Mouse (Mus musculus): ENCODE data around the gene Vps41. TPM values are rescaled to one million over a fixed set of nuclear protein-coding genes. Genes with fewer than 3 reads are reported as not detected.

The Vps41 gene
- polyA plus RNA-seq, 1 experiment from 2014 or later: 70.9 TPM

DNA sequence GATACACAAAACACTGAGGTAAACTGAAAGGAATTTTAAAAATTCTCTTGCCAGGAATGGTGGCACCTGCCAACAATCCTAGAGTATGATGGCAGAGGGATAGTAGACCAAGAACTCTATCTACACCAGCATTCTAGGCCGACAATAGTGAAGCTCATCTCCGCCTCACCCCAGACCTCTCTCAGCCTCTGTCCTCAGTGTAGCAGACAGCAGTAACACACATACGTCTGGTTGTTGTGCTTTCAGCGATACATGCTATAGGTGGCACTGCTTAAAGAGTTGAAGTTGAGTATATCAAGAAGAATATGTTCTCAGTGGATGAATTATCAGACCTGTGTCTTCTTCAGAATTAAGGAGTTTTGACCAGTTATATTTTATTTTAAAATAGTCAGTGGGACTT is 92.4 kb downstream of the Vps41 start:
- WGBS: 87% methylated on average over 4 of the region's 4 CpGs
- H3K36me3 ChIP-seq: peaks cover 13% of the 10 kb centered on the region
- no peaks in the 10 kb centered on the region for H3K4me1 ChIP-seq (replicated peaks)
- no peak overlapping the region for H3K27ac ChIP-seq
- H3K4me3 ChIP-seq: no peak overlapping the region
- no peaks in the 10 kb centered on the region for H3K27me3 ChIP-seq (ENCODE audit: insufficient read depth, poor library complexity, severe bottlenecking)
- DNase-seq (ENCODE audit: low spot score): no peak
- no peaks in the 10 kb centered on the region for H3K9me3 ChIP-seq

- Histone ChIP-seq H3K27ac (peak overlapping the region; percentile 60; the same call in 1 of the 2 replicates), H3K9me3 (no peaks in the 10 kb centered on the region), H3K4me1 (replicated peaks) (no peaks in the 10 kb centered on the region), H3K36me3 (peaks cover 19% of the 10 kb centered on the region), H3K4me3 (no peak overlapping the region), H3K27me3 (ENCODE audit: insufficient read depth, poor library complexity, severe bottlenecking) (no peaks in the 10 kb centered on the region)
- DNase-seq (ENCODE audit: low spot score): peak; percentile 76
- WGBS: 22% methylated on average over 11 of the region's 11 CpGs
Measured at GRCm38 (mm10) chr13:18809978-18810675, 93.0 kb downstream of the Vps41 start.

DNA sequence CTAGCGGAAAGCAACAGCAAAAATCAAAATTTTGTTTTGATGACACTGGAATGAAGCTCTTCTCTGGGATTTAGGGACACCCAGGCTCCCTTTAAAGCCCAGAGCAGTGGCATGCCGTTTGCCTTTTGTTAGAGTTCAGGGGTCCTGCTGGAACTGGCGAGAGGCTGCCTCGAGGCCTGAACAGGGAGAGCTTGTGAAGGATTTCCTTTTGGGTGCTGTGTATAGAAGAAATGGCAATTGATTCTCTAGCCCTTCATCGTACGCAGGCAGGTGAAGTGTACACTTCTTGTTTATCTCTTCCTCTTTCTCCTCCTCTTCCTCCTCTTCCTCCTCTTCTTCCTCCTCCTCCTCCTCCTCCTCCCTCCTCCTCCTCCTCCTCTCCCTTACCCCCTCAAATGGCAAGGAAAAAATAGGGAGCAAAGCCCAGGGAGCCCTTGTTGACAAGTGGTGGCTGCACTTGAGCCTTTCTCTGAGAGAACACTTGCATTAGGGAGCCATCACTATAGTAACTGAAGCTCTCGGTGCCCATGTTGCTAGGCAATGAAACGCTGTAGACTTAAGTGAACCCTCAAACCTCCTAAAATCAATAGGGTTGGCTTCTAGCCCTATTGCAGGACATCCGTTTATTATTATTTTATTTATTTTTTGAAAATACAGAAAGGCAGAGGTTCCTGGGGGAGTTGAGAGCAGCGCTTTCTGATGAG is 107.5 kb downstream of the Vps41 start:
- Histone ChIP-seq H3K9me3 (no peaks in the 10 kb centered on the region), H3K4me1 (replicated peaks) (0 out of 2 replicates have a peak, but pooled peaks cover 8% of the 10 kb centered on the region), H3K36me3 (peaks cover 12% of the 10 kb centered on the region), H3K27ac (no peak overlapping the region), H3K27me3 (ENCODE audit: insufficient read depth, poor library complexity, severe bottlenecking) (no peaks in the 10 kb centered on the region), H3K4me3 (no peak overlapping the region)
- DNase-seq (ENCODE audit: low spot score): no peak
- WGBS: 77% methylated on average over 10 of the region's 10 CpGs

GRCm38 (mm10) chr13:18827029-18827428 is 109.9 kb downstream of the Vps41 start:
- Histone ChIP-seq H3K27me3 (ENCODE audit: insufficient read depth, poor library complexity, severe bottlenecking) (no peaks in the 10 kb centered on the region), H3K4me3 (no peak overlapping the region), H3K27ac (no peak overlapping the region), H3K9me3 (no peaks in the 10 kb centered on the region), H3K4me1 (replicated peaks) (0 out of 2 replicates have a peak, but pooled peaks cover 8% of the 10 kb centered on the region), H3K36me3 (peaks cover 12% of the 10 kb centered on the region)
- DNase-seq (ENCODE audit: low spot score): no peak
- WGBS: 94% methylated on average over 10 of the region's 10 CpGs

DNA sequence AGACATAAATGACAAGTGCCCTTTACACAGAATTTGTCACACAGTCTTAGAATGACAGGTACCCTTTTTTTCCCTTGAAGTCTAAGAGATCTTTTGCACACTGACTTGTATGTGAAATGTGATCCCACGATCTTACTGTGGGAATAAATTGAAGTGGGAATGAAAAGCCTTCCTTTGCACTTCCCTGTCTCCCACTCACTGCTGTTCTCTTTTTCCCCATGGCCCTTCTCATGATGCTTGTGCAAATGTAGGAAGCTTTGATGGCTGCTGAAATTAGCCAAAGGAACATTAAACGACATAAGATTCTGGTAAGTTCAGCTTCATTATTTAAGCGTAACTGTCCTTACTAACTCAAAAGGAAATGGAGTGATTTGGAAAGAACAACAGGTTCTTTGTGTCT is 113.4 kb downstream of the Vps41 start:
- Histone ChIP-seq H3K4me3 (no peak overlapping the region), H3K27me3 (ENCODE audit: insufficient read depth, poor library complexity, severe bottlenecking) (no peaks in the 10 kb centered on the region), H3K36me3 (peaks cover 7% of the 10 kb centered on the region), H3K4me1 (replicated peaks) (no peaks in the 10 kb centered on the region), H3K27ac (no peak overlapping the region), H3K9me3 (no peaks in the 10 kb centered on the region)
- 82% methylated on average over 3 of the region's 3 CpGs for WGBS
- no peak for DNase-seq (ENCODE audit: low spot score)

DNA sequence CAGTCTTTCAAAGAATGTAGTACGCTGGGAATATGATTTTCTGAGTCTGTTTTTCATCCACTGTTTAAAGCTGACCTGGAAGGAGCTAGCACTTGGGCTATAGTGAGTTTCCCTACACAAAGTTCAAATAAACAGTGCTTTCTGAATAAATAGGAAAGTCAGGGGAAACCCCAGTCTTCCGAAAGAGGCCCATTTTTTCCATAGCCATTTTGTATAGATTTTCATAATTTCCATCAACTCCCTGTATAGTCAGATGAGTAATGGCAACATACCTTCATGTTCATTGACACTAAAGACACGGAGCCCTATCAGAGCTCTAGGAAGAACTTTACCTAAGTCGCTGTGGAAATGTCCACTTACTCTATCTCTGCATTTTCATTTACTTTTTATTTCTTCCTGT is 122.1 kb downstream of the Vps41 start:
- no peak overlapping the region for H3K4me3 ChIP-seq
- DNase-seq (ENCODE audit: low spot score): no peak
- no peaks in the 10 kb centered on the region for H3K36me3 ChIP-seq
- no peaks in the 10 kb centered on the region for H3K4me1 ChIP-seq (replicated peaks)
- H3K27ac ChIP-seq: no peak overlapping the region
- no peaks in the 10 kb centered on the region for H3K27me3 ChIP-seq (ENCODE audit: insufficient read depth, poor library complexity, severe bottlenecking)
- H3K9me3 ChIP-seq: no peaks in the 10 kb centered on the region
- WGBS: 93% methylated on average over 4 of the region's 4 CpGs

GRCm38 (mm10) chr13:18840366-18840765 is 123.3 kb downstream of the Vps41 start:
- Histone ChIP-seq H3K27me3 (ENCODE audit: insufficient read depth, poor library complexity, severe bottlenecking) (no peaks in the 10 kb centered on the region), H3K36me3 (peaks cover 2% of the 10 kb centered on the region), H3K4me1 (replicated peaks) (no peaks in the 10 kb centered on the region), H3K4me3 (no peak overlapping the region), H3K27ac (no peak overlapping the region), H3K9me3 (no peaks in the 10 kb centered on the region)
- DNase-seq (ENCODE audit: low spot score): no peak
- 58% methylated on average over 4 of the region's 4 CpGs for WGBS

DNA sequence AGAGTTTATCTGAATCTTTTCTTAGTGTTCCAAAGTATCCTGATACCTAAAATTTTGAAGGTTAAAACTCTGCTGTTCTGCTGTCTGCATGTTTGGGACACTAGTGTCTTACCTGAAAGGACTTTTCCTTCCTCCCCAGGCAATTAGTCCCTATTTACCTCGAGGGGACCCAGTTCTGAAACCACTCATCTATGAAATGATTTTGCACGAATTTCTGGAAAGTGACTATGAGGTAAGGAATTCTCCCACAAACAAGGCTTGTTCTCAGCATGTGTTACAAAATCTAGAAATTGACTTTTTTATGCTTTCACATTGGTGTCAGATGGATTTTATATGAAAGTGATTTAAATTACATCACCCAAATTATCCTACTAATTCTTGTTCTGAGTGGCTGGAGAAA is 123.9 kb downstream of the Vps41 start:
- Histone ChIP-seq H3K4me1 (replicated peaks) (no peaks in the 10 kb centered on the region), H3K36me3 (peaks cover 8% of the 10 kb centered on the region), H3K27ac (no peak overlapping the region), H3K9me3 (no peaks in the 10 kb centered on the region), H3K4me3 (no peak overlapping the region), H3K27me3 (ENCODE audit: insufficient read depth, poor library complexity, severe bottlenecking) (no peaks in the 10 kb centered on the region)
- no peak for DNase-seq (ENCODE audit: low spot score)
- WGBS: 72% methylated on average over 2 of the region's 2 CpGs

GRCm38 (mm10) chr13:18841752-18842282 is 124.7 kb downstream of the Vps41 start:
- Histone ChIP-seq H3K9me3 (no peaks in the 10 kb centered on the region), H3K36me3 (peaks cover 14% of the 10 kb centered on the region), H3K27me3 (ENCODE audit: insufficient read depth, poor library complexity, severe bottlenecking) (no peaks in the 10 kb centered on the region), H3K4me1 (replicated peaks) (no peaks in the 10 kb centered on the region), H3K27ac (no peak overlapping the region), H3K4me3 (no peak overlapping the region)
- DNase-seq (ENCODE audit: low spot score): no peak
- WGBS: 89% methylated on average over 6 of the region's 6 CpGs

DNA sequence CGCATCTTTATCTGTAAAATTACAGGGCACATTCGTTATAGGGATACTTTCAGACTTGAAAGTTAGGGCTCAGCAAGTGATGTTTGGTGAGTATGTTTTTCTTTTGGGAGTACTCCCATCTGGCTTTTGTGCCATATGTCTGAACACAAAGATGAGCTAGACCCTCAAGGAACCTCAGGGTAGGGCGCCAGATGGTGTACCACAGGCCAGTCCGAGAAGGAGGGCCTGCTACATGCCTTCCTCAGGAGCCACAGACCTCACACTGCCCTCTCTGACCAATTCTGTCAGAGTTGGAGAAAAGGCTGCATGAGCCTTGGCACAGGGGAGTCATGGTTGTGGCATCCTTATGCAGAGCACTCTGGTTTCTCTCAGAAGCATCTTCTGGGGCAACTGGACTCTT is 125.5 kb downstream of the Vps41 start:
- H3K36me3 ChIP-seq: peaks cover 14% of the 10 kb centered on the region
- no peaks in the 10 kb centered on the region for H3K4me1 ChIP-seq (replicated peaks)
- no peak overlapping the region for H3K4me3 ChIP-seq
- no peak for DNase-seq (ENCODE audit: low spot score)
- no peaks in the 10 kb centered on the region for H3K9me3 ChIP-seq
- no peaks in the 10 kb centered on the region for H3K27me3 ChIP-seq (ENCODE audit: insufficient read depth, poor library complexity, severe bottlenecking)
- WGBS: 84% methylated on average over 4 of the region's 4 CpGs
- no peak overlapping the region for H3K27ac ChIP-seq

GRCm38 (mm10) chr13:18843546-18843945 is 126.5 kb downstream of the Vps41 start:
- Histone ChIP-seq H3K4me3 (no peak overlapping the region), H3K9me3 (no peaks in the 10 kb centered on the region), H3K36me3 (peaks cover 18% of the 10 kb centered on the region), H3K27ac (no peak overlapping the region), H3K27me3 (ENCODE audit: insufficient read depth, poor library complexity, severe bottlenecking) (no peaks in the 10 kb centered on the region), H3K4me1 (replicated peaks) (no peaks in the 10 kb centered on the region)
- 92% methylated on average over 1 of the region's 1 CpGs for WGBS
- no peak for DNase-seq (ENCODE audit: low spot score)

GRCm38 (mm10) chr13:18847386-18847785 is 130.3 kb downstream of the Vps41 start:
- H3K9me3 ChIP-seq: no peaks in the 10 kb centered on the region
- no peak overlapping the region for H3K4me3 ChIP-seq
- H3K36me3 ChIP-seq: peaks cover 33% of the 10 kb centered on the region
- WGBS: 85% methylated on average over 3 of the region's 3 CpGs
- no peaks in the 10 kb centered on the region for H3K4me1 ChIP-seq (replicated peaks)
- DNase-seq (ENCODE audit: low spot score): no peak
- H3K27ac ChIP-seq: no peak overlapping the region
- no peaks in the 10 kb centered on the region for H3K27me3 ChIP-seq (ENCODE audit: insufficient read depth, poor library complexity, severe bottlenecking)

- H3K9me3 ChIP-seq: no peaks in the 10 kb centered on the region
- no peak overlapping the region for H3K4me3 ChIP-seq
- H3K27ac ChIP-seq: no peak overlapping the region
- no peaks in the 10 kb centered on the region for H3K27me3 ChIP-seq (ENCODE audit: insufficient read depth, poor library complexity, severe bottlenecking)
- peaks cover 38% of the 10 kb centered on the region for H3K36me3 ChIP-seq
- no peaks in the 10 kb centered on the region for H3K4me1 ChIP-seq (replicated peaks)
- DNase-seq (ENCODE audit: low spot score): no peak
Measured at GRCm38 (mm10) chr13:18849563-18849962, 132.5 kb downstream of the Vps41 start.
